Mouse (Mus musculus) ES-Bruce4 (cell line): ENCODE measurements at regions not wholly inside any gene's neighbourhood (a gene's known extent, or its start where the extent isn't known, plus 50 kb on each side); places are given as distances from the start of the nearest gene placed in this dataset.

Experiments
- CTCF ChIP-seq: IDR thresholded peaks from one replicate; pipeline ENCODE4 v1.8.1; 2011; ENCODE audit warnings: low read depth, low read length
- EP300 ChIP-seq: IDR thresholded peaks from 2 replicates; pipeline ENCODE4 v1.6.1; 2011; ENCODE audit warnings: low read depth, low read length; ENCODE audit not compliant: insufficient read depth
- POLR2A ChIP-seq: IDR thresholded peaks from one replicate; pipeline ENCODE4 v1.8.1; 2011; ENCODE audit warnings: low read length; ENCODE audit not compliant: insufficient read depth

DNA sequence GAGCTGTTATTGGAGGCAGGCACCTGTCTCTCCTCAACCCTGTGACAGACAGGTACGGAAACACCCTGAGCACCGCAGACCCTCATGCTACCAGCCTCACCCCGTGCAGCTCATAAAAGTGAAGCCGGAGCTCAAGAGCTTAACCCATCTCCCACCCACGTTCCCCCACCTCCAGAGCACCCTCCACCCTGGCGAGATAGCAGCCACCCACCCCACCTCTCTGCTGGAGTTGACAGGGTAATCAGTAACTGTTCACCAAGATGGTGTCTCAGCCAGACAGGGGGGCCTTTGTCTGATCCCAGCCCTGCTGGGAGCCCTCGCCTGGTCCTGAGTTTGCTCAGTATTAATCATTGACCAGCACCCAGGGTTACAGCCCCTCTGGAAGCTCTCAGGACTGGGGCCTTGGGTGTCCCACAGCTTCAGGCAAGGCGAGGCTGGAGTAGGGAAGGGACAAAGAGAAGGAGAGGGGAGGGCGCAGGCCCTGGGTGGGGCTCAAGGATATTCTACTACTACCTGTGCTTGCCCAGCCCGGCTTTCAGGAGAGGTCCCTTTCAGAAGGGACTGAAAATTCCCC is 151.3 kb upstream of the Haao start:
- TF ChIP-seq CTCF (no peak), POLR2A (no peak), EP300 (no peak)
